Mouse (Mus musculus) thymus, adult 2 months (tissue): ENCODE data around the gene Rsrc1.

Experiments
- CTCF ChIP-seq: fragments of 200-500 bp; IDR thresholded peaks from 2 replicates; pipeline ENCODE4 v1.5.1; 2012; ENCODE audit warnings: mild to moderate bottlenecking, control low read depth, low read length, moderate library complexity, borderline replicate concordance; ENCODE audit not compliant: control insufficient read depth, poor library complexity, insufficient read depth; ENCODE audit errors: extremely low read depth
- POLR2A ChIP-seq: fragments of 200-500 bp; IDR thresholded peaks from 2 replicates; pipeline ENCODE4 v1.6.1; 2012; ENCODE audit warnings: mild to moderate bottlenecking, low read length, control low read depth, moderate library complexity; ENCODE audit not compliant: control insufficient read depth, poor library complexity, insufficient read depth; ENCODE audit errors: extremely low read depth

DNA sequence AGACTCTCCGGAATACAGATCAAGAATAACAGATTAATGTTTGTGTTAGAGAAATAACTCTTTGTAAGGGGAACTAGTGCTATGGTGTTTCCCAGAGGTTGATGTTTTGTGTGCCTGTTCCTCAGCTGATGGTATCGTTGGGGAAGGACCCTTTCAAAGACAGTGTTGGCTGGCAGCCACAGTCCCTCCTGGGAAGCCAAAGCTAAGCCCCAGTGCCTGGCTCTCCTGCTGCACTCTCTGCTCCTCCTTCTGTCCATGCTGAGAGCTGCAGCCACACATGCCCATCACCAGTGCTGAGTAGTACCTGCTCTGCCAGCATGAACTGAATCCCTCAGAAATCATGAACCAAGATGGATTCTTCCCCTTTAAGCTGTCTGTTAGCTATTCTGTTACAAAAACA is 26.1 kb upstream of the Rsrc1 start:
- TF ChIP-seq CTCF = no peak
- TF ChIP-seq POLR2A = no peak
